Mouse (Mus musculus) kidney, embryonic 14.5 days (tissue): ENCODE measurements around the gene Serpinf1. TPM values are rescaled to one million over a fixed set of nuclear protein-coding genes. Genes with fewer than 3 reads are reported as not detected.
"Not testable (repeated sequence)": the region's sequence is repeated elsewhere in the genome, so short reads cannot be mapped to it uniquely, and the experiment has no call there.

Experiments used
- ATAC-seq: fragments of 200-750 bp; cut with Nextera tagmentation; 2 replicates; pipeline ENCODE4 v1.8.0; 2017; ENCODE audit warnings: moderate number of reproducible peaks, mild to moderate bottlenecking, moderate TSS enrichment, moderate library complexity; ENCODE audit not compliant: low FRiP score, low TSS enrichment
- H3K27ac ChIP-seq: fragments of 300-500 bp; sonication (generic); 2 replicates; pipeline ENCODE4 v1.5.1; 2014; ENCODE audit warnings: low read depth, mild to moderate bottlenecking, low read length, moderate library complexity, mixed read lengths
- H3K27me3 ChIP-seq: fragments of 300-500 bp; sonication (generic); 2 replicates; pipeline ENCODE4 v1.6.1; 2014; ENCODE audit warnings: mild to moderate bottlenecking, low read length; ENCODE audit not compliant: control insufficient read depth, insufficient read depth
- H3K36me3 ChIP-seq: fragments of 300-500 bp; sonication (generic); 2 replicates; pipeline ENCODE4 v1.6.1; 2014; ENCODE audit warnings: low read length, mixed read lengths; ENCODE audit not compliant: control insufficient read depth, insufficient read depth
- H3K4me1 ChIP-seq: fragments of 300-500 bp; sonication (generic); 2 replicates; pipeline ENCODE4 v1.6.1; 2014; ENCODE audit warnings: low read length, mixed read lengths; ENCODE audit not compliant: control insufficient read depth, insufficient read depth
- H3K4me2 ChIP-seq: fragments of 300-500 bp; sonication (generic); replicated peaks from 2 replicates; pipeline ENCODE4 v1.6.1; 2014; ENCODE audit warnings: low read depth, mild to moderate bottlenecking, low read length
- H3K4me3 ChIP-seq: fragments of 300-500 bp; sonication (generic); 2 replicates; pipeline ENCODE4 v1.5.1; 2014; ENCODE audit warnings: mild to moderate bottlenecking, low read length
- H3K9ac ChIP-seq: fragments of 300-500 bp; sonication (generic); 2 replicates; pipeline ENCODE4 v1.6.1; 2014; ENCODE audit warnings: low read depth, mild to moderate bottlenecking, low read length, moderate library complexity
- H3K9me3 ChIP-seq: fragments of 300-500 bp; sonication (generic); 2 replicates; pipeline ENCODE4 v1.6.1; 2016; ENCODE audit warnings: low read length; ENCODE audit not compliant: control insufficient read depth
- WGBS: fragments of 180-500 bp; shearing (Covaris S2); extraction: QIAGEN DNeasy Blood & Tissue Kit; methylation state at CpG from one replicate; pipeline ENCODE4 v1.1.7; 2014; 5-methylcytosine and 5-hydroxymethylcytosine counted together
- polyA plus RNA-seq: library from polyadenylated mRNA; unstranded; fragments of >200 nt; fragmentation: Nextera tagmentation; extraction: Ambion mirVana; gene quantifications from 2 replicates; pipeline ENCODE4 v1.2.1, GENCODE M21; 2014

Gene Serpinf1
- polyA plus RNA-seq, 1 experiment from 2014 or later = 120 TPM

DNA sequence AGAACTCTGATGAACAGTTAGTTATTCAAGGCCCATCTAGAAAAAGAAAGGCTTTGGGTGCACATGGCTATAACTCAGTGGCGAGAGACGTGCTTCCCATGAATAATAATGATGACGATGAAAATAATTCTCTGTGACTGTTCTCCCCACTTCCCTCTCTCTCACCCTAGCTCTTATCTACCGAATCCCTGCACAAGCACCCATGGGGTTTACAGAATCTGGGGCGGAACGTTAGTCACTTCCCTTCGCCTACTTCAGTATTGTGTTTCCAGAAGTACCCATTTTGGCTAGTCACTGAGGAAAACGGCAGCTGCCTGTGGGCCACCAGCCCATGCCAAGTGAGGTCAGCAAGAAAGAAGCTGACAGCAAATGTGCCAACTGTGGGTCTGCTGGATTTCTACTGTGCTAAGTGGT, 36.1 kb upstream of the Serpinf1 start:
- Histone ChIP-seq H3K4me3 (no peak overlapping the region), H3K4me2 (no peak overlapping the region), H3K4me1 (peaks cover 30% of the 10 kb centered on the region), H3K27ac (no peak overlapping the region), H3K27me3 (no peaks in the 10 kb centered on the region), H3K9ac (no peak overlapping the region), H3K9me3 (no peaks in the 10 kb centered on the region), H3K36me3 (no peaks in the 10 kb centered on the region)
- no peak for ATAC-seq
- 88% methylated on average over 8 of the region's 8 CpGs for WGBS

DNA sequence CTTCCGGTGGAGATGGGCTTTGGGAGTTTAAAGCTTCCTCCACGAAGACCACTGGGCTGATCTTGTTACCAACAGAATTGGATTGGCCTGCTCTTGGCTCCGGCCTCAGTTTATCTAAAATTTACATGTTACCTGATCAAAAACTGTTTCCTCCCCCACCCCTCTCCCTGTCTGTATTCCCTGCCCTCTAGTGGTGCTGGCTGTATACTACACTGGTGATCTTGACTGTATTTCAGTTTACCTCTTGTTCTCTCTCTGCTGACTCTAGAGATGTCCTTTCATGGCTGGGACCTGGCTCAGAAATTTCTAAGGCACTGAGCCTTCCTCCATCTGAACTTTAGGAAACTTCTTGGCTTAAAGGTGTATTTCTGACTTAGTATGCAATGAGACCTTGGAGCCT, 35.7 kb upstream of the Serpinf1 start:
- H3K4me2 ChIP-seq = no peak overlapping the region
- H3K9me3 ChIP-seq = no peaks in the 10 kb centered on the region
- H3K9ac ChIP-seq = no peak overlapping the region
- H3K36me3 ChIP-seq = no peaks in the 10 kb centered on the region
- no peak for ATAC-seq
- no peak overlapping the region for H3K4me3 ChIP-seq
- H3K27ac ChIP-seq = no peak overlapping the region
- WGBS = 16% methylated on average over 3 of the region's 3 CpGs
- H3K27me3 ChIP-seq = no peaks in the 10 kb centered on the region
- peaks cover 26% of the 10 kb centered on the region for H3K4me1 ChIP-seq

DNA sequence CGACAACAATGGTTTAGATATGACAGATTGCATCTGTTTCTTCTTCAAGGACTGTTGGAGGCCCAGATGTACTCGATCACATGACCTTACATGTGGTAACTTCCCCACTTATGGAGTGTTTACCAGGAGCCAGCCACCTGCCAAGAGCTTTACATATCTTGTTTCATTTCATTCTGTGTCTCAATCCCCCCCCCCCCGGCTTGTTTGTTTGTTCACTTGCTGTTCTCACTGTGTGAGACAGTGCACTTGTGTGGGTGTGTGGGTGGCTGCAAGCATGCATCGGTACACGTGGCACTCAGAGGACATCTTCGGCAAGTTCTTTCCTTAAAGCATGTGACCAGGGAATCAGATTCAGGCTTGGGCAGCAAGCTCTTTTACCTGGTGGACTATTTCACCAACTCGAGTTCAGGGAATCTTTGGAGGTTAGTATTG, 34.0 kb upstream of the Serpinf1 start:
- 88% methylated on average over 7 of the region's 7 CpGs for WGBS
- H3K9me3 ChIP-seq = no peaks in the 10 kb centered on the region
- no peak overlapping the region for H3K4me2 ChIP-seq
- peaks cover 15% of the 10 kb centered on the region; the same call in 1 of the 2 replicates for H3K4me1 ChIP-seq
- H3K4me3 ChIP-seq = no peak overlapping the region
- peaks cover 2% of the 10 kb centered on the region; the same call in 1 of the 2 replicates for H3K36me3 ChIP-seq
- no peak for ATAC-seq
- H3K27ac ChIP-seq = no peak overlapping the region
- no peak overlapping the region for H3K9ac ChIP-seq
- no peaks in the 10 kb centered on the region for H3K27me3 ChIP-seq

DNA sequence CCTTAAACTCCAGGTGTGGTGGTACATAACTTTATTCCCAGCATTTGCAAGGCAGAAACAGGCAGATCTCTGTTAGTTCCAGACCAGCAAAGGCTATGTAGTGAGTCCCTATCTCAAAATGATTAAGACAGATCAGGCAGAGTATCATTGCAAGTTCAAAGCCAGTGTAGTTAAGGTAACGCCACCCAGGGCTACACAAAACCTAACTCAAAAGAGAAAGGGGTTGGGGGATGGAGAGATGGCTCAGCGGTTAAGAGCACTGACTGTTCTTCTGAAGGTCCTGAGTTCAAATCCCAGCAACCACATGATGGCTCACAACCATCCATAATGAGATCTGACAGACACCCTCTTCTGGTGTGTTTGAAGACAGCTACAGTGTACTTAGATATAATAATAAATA, 33.5 kb upstream of the Serpinf1 start:
- H3K36me3 ChIP-seq, H3K9me3 ChIP-seq, H3K4me3 ChIP-seq, H3K9ac ChIP-seq, H3K4me2 ChIP-seq, H3K27ac ChIP-seq, H3K27me3 ChIP-seq, ATAC-seq: not testable (repeated sequence)
- peaks cover 17% of the 10 kb centered on the region; the same call in 1 of the 2 replicates for H3K4me1 ChIP-seq
- 91% methylated on average over 2 of the region's 2 CpGs for whole genome bisulfite sequencing

DNA sequence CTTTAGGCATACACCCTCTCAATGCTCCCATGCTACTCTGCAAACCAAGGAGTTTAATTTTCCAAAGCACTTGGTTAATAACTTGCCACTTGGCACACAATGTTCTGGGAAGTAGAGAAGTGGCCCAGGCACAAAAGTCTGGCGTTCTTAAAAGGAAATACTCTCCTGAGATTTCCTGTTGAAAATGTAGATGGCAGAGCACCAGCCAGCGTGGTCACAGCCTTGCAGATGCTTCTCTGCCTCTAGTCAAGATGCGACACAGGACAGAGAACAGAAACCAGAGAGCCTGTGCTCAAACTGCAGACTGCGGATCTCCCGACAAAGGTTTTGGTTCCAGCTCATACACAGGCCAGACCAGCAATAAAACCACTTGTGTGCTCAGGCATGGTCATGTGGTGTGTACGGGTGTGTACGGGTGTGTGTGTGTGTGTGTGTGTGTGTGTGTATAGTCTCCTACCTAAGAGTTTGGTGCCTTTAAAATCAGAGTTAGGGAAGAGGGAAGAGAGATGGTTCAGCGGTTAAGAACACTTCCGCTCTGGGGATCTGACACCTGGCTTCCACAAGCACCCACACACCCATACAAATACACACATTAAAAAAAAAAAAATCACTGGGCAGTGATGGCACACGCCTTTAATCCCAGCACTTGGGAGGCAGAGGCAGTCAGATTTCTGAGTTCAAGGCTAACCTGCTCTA, 32.7 kb upstream of the Serpinf1 start:
- Histone ChIP-seq H3K27ac (peak overlapping the region; percentile 33; the same call in 1 of the 2 replicates), H3K4me2 (peak overlapping the region; percentile 95), H3K4me1 (peaks cover 17% of the 10 kb centered on the region; the same call in 1 of the 2 replicates), H3K36me3 (peaks cover 2% of the 10 kb centered on the region; the same call in 1 of the 2 replicates), H3K9me3 (no peaks in the 10 kb centered on the region), H3K9ac (peak overlapping the region; percentile 59), H3K4me3 (peak overlapping the region; percentile 62), H3K27me3 (no peaks in the 10 kb centered on the region)
- 70% methylated on average over 10 of the region's 10 CpGs for WGBS
- ATAC-seq = no peak

DNA sequence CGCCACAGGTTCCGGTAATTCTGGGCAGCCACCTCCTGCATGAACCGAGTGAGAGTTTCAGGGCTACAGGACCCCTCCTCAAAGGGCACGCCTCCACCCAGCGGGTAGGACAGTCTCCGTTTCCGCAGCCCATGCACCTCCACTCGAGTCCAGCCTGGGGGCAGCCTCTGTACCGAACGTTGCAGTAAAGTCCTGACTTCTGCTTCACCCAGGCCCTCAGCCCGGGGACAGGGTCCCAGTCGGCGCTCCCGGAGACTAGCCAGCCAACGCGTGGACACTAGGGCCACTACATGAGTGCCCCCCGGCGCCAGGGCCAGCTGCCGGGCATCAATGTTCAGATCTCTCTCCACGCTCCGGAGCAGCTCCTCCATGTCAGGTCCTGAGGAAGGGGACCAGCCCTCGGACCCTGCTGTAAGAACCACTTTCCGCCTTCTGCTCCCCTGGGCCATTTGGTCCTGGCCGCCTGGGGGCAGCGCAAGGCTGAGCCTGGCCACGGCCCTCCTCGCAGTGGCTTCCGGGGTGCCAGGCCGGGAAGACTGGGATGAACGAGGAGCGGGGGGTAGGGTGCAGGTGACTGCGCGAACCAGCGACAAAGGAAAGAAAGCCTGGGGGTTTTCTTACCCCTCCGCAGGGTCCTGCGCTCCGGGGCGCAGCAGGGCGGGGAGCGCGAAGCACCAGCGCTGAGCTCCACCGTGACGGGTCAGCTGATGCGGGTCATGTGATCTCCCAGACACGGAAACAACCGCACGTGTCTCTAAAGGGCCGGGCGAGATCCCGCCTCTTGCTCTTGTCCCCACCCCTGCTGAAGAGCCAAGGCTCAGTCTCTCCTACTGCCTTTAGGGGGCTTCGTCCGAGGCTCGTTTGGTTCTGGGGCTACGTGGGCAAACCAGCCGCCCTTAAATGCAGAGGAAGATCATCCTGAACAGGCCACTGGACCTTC, 31.8 kb upstream of the Serpinf1 start, which contains the start of gene Wdr81:
Gene Wdr81 (minus strand): TSS at position 727 of the 940 bp plus-strand sequence.
- Histone ChIP-seq H3K27ac (peak within 1 kb of the TSS; percentile 33; the same call in 1 of the 2 replicates), H3K9me3 (no peaks in the 10 kb centered on the region), H3K9ac (peak within 1 kb of the TSS; percentile 59), H3K4me1 (peaks cover 12% of the 10 kb centered on the region; the same call in 1 of the 2 replicates), H3K4me3 (peak within 1 kb of the TSS; percentile 62), H3K4me2 (peak within 1 kb of the TSS; percentile 95), H3K27me3 (no peaks in the 10 kb centered on the region), H3K36me3 (peaks cover 3% of the 10 kb centered on the region; the same call in 1 of the 2 replicates)
- ATAC-seq = peak; percentile 93
- WGBS = 2% methylated on average over 56 of the region's 56 CpGs

DNA sequence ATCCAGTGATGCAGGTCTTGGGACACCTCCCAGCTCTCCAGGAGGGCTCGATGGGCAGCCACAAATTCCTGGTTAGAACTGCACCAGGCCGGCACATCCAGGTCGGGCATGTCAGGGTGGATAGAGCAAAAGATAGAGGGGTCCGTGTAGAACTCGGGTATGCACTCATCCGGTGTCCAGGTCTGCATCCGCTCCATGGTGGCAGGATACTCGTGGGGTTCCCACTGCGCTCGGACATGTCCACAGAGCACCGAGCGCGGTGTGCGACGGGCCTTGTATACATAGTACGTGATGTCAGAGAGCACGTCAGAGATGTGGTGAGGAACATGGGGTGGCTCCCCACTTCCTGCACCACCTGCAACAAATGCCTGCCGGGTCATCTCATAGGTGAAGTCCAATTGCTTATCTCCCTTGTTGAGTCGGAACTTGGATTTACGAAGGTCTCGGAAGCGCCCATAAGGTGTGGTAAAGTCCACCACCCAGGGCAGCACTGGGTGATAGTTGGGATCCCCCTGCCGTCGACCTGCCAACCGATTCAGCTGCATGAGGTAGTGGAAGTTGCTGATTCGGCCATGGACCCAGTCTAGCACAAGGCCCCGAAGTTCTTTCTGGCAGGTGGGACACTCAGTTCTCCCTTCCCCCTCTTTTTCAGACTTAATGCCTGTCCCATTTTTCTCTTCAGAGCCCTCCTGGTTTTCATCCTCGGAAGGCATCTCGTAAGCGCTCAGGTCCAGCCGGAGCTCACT, 30.5 kb upstream of the Serpinf1 start:
- ATAC-seq = no peak
- no peaks in the 10 kb centered on the region for H3K9me3 ChIP-seq
- H3K4me2 ChIP-seq = no peak overlapping the region
- H3K4me3 ChIP-seq = no peak overlapping the region
- 94% methylated on average over 31 of the region's 31 CpGs for WGBS
- H3K27ac ChIP-seq = no peak overlapping the region
- no peaks in the 10 kb centered on the region for H3K27me3 ChIP-seq
- no peak overlapping the region for H3K9ac ChIP-seq
- H3K4me1 ChIP-seq = peaks cover 12% of the 10 kb centered on the region; the same call in 1 of the 2 replicates
- peaks cover 16% of the 10 kb centered on the region; the same call in 1 of the 2 replicates for H3K36me3 ChIP-seq

DNA sequence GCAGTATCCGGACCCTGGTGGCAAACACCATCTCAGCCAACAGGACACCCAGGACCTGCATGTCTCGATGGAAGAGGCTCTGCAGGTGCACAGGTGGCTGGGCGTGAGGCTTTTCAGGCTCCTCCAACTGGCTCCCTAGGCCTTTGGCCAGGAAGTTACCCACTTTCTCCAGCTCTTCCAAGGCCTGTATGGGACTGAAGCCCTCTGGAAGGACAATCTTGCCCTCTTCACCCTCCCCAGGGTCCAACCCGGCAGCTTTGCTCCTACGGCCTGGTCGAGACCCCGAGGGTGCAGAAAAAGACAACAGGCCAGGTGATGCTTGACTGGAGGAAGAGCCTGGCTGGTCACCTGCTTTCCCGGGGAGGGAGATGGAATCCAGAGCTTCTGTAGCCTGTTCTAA, 29.6 kb upstream of the Serpinf1 start:
- Histone ChIP-seq H3K27me3 (no peaks in the 10 kb centered on the region), H3K27ac (no peak overlapping the region), H3K4me2 (no peak overlapping the region), H3K4me1 (peaks cover 12% of the 10 kb centered on the region; the same call in 1 of the 2 replicates), H3K9me3 (no peaks in the 10 kb centered on the region), H3K4me3 (no peak overlapping the region), H3K36me3 (peaks cover 20% of the 10 kb centered on the region; the same call in 1 of the 2 replicates), H3K9ac (no peak overlapping the region)
- ATAC-seq = no peak
- 93% methylated on average over 8 of the region's 8 CpGs for WGBS
